Mouse (Mus musculus): ENCODE results near the gene Cds1.
"Not testable (repeated sequence)": the region's sequence is repeated elsewhere in the genome, so short reads cannot be mapped to it uniquely, and the experiment has no call there.

Cds1 gene

GRCm38 (mm10) chr5:101828932-101829331 lies 64.0 kb downstream of the Cds1 start:
- no peak for DNase-seq (ENCODE audit: low spot score in 2 of 2)

GRCm38 (mm10) chr5:101830180-101830579 lies 65.2 kb downstream of the Cds1 start:
- DNase-seq (ENCODE audit: low spot score in 2 of 2), result no peak

- no peak for DNase-seq (ENCODE audit: low spot score in 2 of 2)
Observed at GRCm38 (mm10) chr5:101832042-101832441, 67.1 kb downstream of the Cds1 start.

- no peak for DNase-seq (ENCODE audit: low spot score in 2 of 2)
Observed at GRCm38 (mm10) chr5:101832991-101833390, 68.1 kb downstream of the Cds1 start.

- no peak for DNase-seq (ENCODE audit: low spot score in 2 of 2)
Observed at GRCm38 (mm10) chr5:101833875-101834274, 68.9 kb downstream of the Cds1 start.

- no peak for DNase-seq (ENCODE audit: low spot score in 2 of 2)
Observed at GRCm38 (mm10) chr5:101836221-101836620, 71.3 kb downstream of the Cds1 start.

- DNase-seq (ENCODE audit: low spot score in 2 of 2), result not testable (repeated sequence)
Observed at GRCm38 (mm10) chr5:101837605-101838004, 72.7 kb downstream of the Cds1 start.

- no peak for DNase-seq (ENCODE audit: low spot score in 2 of 2)
Observed at GRCm38 (mm10) chr5:101840476-101840875, 75.5 kb downstream of the Cds1 start.

- no peak for DNase-seq (ENCODE audit: low spot score in 2 of 2)
Observed at GRCm38 (mm10) chr5:101845011-101845410, 80.1 kb downstream of the Cds1 start.

- DNase-seq (ENCODE audit: low spot score in 2 of 2), result no peak
Observed at GRCm38 (mm10) chr5:101845930-101846329, 81.0 kb downstream of the Cds1 start.

GRCm38 (mm10) chr5:101847323-101847722 lies 82.4 kb downstream of the Cds1 start:
- DNase-seq (ENCODE audit: low spot score in 2 of 2), result no peak

GRCm38 (mm10) chr5:101847762-101848161 lies 82.8 kb downstream of the Cds1 start:
- DNase-seq (ENCODE audit: low spot score in 2 of 2), result no peak

GRCm38 (mm10) chr5:101851133-101851532 lies 86.2 kb downstream of the Cds1 start:
- no peak for DNase-seq (ENCODE audit: low spot score in 2 of 2)

- no peak for DNase-seq (ENCODE audit: low spot score in 2 of 2)
Observed at GRCm38 (mm10) chr5:101852116-101852680, 87.3 kb downstream of the Cds1 start.

- no peak for DNase-seq (ENCODE audit: low spot score in 2 of 2)
Observed at GRCm38 (mm10) chr5:101854100-101854499, 89.2 kb downstream of the Cds1 start.

- no peak for DNase-seq (ENCODE audit: low spot score in 2 of 2)
Observed at GRCm38 (mm10) chr5:101854667-101855066, 89.7 kb downstream of the Cds1 start.

GRCm38 (mm10) chr5:101855475-101855874 lies 90.5 kb downstream of the Cds1 start:
- no peak for DNase-seq (ENCODE audit: low spot score in 2 of 2)

- no peak for DNase-seq (ENCODE audit: low spot score in 2 of 2)
Observed at GRCm38 (mm10) chr5:101858891-101859436, 94.0 kb downstream of the Cds1 start.

- DNase-seq (ENCODE audit: low spot score in 2 of 2), result no peak
Observed at GRCm38 (mm10) chr5:101861786-101862571, 97.0 kb downstream of the Cds1 start.

- DNase-seq (ENCODE audit: low spot score in 2 of 2), result no peak
Observed at GRCm38 (mm10) chr5:101862651-101863050, 97.7 kb downstream of the Cds1 start.

GRCm38 (mm10) chr5:101863946-101864345 lies 99.0 kb downstream of the Cds1 start:
- DNase-seq (ENCODE audit: low spot score in 2 of 2), result no peak

- DNase-seq (ENCODE audit: low spot score in 2 of 2), result no peak
Observed at GRCm38 (mm10) chr5:101866722-101867121, 101.8 kb downstream of the Cds1 start.
